Mouse (Mus musculus) left cerebral cortex, postnatal 10 days (tissue): ENCODE results near the gene Degs1. TPM values are rescaled to one million over a fixed set of nuclear protein-coding genes. Genes with fewer than 3 reads are reported as not detected.
A peak's percentile ranks its signal among the peaks of the same experiment; 100 is the strongest.
"Not testable (repeated sequence)": the region's sequence is repeated elsewhere in the genome, so short reads cannot be mapped to it uniquely, and the experiment has no call there.

ENCODE experiments used
- DNase-seq, 2 experiments: peaks; one replicate each; pipeline ENCODE4 v3.0.0; 2021 to 2022; ENCODE audit warnings: low spot score in 2 of 2, mixed read lengths in 1 of 2; ENCODE audit errors: extremely low spot score in 1 of 2
- intact Hi-C: fragments of 180-260 bp; cut with DNase I; formaldehyde crosslinking; loops from one replicate; pipeline ENCODE4 v1.15.1; 2025
- total RNA-seq, 2 experiments: library from RNA; stranded (reverse); gene quantifications; 2 replicates each; pipeline ENCODE4 v1.2.3; 2021

The Degs1 gene
- total RNA-seq, result 10 to 100 TPM; 62.6 to 64.1 TPM

DNA sequence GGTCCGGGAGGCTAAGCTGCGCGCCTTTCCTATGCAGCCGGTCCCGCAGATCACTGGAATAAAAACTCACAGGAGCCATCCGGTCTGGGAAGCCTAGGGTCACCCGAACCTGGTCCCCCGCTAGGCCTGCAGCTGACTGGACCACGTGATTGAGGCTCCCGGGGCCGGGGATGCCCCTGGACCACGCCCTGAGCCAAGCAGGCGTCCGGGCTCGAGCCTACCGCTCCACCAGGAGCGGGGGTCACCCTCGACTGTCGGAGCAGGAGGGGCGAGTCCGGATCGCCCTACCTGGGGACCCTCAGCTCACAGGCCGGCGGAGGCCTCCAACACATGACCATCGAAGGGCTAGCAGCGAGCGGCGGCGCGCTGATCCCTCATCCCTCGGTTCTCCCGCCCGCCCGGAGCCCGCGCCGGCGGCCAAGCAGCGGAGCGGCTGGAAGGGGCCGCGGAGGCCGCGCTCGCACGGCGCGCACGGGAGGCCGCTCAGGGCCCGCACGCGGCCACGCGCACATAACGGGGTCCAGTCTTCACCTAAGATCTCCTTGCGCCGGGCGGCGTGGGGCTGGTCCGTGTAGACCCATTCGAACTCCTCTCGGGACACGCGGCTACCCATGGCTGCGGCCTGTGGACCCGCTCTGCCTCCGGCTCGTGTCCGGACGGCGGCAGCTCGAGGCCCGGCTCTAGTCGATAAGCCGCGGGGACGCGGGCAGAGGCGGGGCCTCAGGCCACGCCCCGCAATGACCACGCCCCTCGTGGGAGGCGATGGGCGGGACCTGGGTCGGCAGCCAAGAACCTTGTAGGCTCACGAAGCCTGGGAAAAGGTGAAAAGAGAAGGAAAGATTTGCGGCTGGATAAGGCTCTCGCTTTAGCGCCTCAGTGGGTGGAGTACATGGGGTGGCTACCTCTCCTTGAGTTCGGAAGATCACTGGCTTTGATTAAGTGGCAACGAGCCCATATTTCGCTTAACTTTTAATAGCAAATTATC lies at the start of gene Degs1:
Gene Degs1, minus strand, starts transcription at position 714 of the 985 bp plus-strand sequence.
- intact Hi-C loops, result no loop called here
- peak; percentile 81 to 92 for DNase-seq

DNA sequence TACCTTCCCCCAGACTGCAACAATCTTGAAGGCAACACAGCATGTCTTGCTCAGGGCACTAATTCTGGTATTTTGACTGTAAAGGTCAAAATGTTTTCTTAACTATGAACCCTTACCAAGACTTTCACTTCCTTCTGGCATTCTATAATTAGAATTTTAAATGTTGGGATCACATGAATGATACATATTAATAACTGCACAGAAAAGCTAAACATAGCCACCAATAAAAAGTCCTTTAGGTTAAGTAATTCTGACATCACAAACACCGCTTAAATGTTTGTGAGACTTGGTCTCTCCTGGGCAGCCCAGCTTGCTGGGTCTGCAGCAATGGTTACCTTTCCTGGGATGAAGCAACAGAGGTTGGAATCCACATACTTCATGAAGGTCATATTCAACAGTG lies 43.3 kb upstream of the Degs1 start:
- intact Hi-C loops, result no loop called here
- no peak for DNase-seq

DNA sequence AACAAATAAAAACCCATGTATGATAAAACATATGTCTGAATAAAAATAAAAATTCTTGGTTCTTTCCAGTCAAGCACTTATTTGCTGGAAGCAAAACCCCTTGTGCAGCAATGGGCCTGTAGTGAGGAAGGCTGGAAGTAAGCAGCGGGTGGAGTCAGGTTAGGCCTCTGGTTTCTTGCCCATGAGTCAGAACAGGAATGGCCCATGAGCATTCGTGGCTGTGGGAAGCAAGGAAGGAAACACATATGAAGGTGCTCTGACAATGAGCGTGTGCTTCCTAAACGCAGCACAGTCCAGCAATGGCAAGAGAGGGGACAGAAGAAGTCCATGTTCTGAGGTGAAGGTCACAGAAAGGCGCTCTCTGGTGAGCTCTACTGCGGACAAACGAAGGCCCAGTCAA lies 41.9 kb upstream of the Degs1 start:
- DNase-seq, result no peak
- intact Hi-C loops, result no loop called here

DNA sequence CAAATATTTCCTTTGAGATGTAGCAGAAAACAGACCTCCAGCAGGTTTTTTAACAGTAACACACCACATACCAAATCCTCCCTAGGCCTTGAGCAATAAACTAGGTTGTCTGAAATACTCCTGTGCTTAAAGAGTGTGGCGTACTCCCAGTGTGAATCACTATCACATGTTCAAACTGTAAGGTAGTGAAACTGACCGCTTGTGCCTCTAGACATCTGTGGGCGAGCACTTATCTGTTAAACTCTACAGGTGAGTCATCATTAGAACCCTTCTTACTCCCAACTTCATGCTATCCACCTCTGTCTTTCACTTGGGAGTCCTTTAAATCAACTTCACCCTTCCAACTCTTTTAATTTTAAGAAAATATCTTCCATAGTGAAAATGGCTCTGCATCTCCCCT lies 40.5 kb upstream of the Degs1 start:
- intact Hi-C loops, result no loop called here
- DNase-seq, result no peak

DNA sequence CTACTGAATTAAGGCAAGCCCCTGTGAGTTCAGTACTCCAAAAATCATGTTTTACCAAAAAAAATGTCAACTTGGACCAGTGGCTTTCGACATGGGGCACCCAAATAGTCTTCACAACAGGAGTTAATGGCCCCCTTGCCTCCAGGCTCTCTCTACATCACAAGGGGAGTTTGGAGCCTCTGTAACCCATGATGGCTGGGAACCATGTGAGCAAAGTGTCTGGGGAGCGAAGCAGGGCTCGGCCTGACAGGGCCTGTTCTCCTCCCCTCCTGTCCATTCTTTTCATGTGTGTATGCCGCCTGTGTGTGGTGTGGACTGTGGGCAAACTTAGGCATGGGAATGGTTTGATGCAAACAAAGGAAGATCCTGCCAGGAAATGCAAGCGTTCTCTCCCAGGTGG lies 31.6 kb upstream of the Degs1 start:
- DNase-seq, result no peak
- intact Hi-C loops, result no loop called here

DNA sequence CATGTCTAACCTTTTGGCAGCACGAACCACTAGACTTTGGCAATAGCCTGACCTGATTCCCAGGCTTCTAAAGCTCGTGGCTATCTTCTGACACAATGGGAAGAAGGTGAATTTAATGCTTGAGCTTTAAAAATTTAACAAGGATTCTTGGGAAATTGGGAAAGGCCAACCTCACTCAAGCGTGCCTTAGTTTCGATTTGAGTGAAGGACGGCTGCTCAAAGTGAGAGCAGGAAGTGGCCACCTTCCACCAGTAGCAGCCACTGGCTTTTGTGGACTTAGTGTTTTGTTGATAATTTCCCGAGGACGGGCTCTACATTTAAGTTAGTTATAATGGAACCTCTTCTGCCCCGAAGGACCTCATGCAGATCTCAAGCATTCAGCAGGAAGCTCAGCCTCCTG lies 30.6 kb upstream of the Degs1 start:
- no peak for DNase-seq
- intact Hi-C loops, result no loop called here

DNA sequence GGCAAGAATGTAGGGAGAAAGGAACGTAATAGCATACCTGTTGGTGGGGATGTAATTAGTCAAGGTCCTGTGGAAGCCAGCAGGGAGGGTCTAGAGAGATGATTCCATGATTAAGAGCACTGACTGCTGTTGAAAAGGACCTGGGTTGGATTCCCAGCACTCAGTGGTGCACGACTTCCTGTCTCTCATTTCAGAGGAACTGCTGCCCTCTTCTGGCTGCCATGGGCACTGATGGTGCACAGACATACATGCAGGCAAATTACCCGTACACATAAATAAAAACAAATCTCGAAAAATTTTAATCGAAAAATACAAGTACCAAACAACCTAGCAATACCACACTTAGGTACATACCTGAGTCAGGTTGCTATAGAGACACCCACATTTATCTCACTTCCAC lies 28.8 kb upstream of the Degs1 start:
- no peak for DNase-seq
- intact Hi-C loops, result no loop called here

DNA sequence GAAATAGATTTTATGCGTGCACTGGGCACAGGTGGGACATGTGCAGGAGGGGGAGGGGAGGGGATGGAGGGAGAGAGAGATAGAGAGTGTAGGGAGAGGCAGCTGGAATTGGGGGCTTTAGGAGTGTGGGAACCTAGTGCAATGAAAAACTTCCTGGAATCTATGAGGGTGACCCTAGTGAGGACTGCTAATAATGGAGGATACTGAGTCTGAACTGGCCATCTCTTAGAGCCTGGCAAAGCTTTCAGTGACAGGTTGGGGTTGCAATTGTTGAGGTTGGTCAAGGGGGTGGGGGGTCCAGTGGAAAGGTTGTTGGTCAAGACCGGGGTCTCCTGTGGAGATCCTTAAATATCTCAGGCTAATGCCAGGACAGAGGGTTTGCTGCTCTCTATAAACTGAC lies 27.7 kb upstream of the Degs1 start:
- intact Hi-C loops, result no loop called here
- DNase-seq, result no peak

DNA sequence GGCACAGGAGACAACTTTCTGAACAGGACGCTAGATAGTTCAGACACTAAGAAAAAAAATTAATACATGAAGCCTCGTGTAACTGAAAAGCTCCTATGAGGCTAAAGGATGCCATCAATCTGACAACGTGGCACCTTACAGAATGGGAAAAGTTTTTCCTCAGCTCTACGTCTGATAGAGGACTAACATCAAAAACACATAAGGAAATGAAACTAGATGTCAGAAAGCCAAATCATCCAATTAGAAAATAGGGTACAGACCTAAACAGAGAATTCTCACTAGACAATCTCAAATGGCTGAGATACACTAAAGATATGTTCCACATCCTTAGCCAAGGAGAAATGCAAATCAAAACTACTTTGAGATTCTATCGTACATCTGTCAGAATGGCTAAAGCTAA lies 26.8 kb upstream of the Degs1 start:
- no peak for DNase-seq
- intact Hi-C loops, result no loop called here

DNA sequence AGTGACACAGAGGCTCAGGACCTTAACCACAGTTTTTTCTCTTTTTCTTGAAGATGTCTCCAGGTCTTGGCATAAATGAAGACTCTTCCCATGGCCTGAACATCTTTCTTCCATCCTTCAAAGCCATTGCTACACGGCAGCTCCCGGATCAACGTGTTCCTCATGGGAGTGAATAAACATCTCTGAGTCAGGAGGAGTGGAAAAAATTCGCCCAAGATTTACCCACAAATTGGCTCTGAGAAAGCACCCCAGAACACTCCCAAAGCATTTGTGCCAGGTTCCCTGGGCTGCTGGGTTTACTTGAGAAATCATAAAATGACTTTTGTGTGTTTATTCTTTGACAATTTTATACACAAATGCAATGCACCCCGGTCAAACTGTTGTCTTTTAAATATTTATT lies 20.3 kb upstream of the Degs1 start:
- intact Hi-C loops, result no loop called here
- no peak for DNase-seq

DNA sequence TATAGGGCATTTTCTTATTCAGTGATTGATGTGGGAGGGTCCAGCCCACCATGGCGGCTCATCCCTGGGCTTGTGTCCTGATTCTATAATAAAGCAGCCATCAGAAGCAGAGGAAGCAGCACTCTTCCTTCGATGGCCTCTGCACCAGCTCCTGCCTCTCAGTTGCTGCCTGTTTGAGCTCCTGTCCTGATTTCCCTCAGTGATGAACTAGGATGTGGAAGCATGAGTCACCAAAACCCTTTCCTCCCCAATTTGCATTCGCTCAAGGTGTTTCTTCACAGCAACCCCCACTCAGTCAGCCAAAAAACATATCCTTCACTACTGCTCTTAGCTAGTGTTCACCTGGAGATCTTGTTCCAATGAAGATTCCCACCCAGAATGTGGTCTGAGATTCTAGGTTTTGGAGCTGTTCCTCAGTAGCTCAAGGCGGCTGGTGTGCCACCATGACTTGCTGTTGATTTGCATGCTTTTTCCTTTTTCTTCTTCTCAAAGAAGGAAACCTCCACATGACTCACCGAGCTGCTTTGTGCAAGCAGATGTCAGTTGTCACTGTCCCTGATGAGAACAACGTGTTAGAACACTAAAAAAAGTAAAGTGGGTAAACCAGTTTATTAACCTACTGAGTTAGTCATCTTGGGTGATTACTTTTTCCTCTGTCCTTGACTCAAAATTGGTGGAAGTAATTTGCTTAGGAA lies 19.7 kb upstream of the Degs1 start:
- DNase-seq, result no peak
- intact Hi-C loops, result no loop called here

DNA sequence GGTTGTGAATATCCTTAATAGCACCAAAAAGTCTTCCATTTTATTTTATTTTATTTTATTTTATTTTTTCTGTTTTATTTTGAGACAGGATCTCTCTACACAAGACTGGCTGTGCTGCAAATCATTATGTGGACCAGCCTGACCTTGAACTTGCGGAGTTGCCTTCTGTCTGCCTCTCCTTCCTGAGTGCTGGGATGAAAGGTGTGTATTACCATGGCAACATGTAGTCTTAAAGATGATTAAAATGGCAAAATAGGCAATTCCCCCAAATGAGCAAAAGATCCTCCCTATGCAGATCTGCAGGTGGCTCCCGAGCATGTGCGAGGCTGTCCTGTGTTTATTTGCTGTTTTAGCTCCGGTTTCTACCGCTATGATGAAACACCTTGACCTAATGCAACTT lies 15.2 kb upstream of the Degs1 start:
- DNase-seq, result no peak
- intact Hi-C loops, result no loop called here

DNA sequence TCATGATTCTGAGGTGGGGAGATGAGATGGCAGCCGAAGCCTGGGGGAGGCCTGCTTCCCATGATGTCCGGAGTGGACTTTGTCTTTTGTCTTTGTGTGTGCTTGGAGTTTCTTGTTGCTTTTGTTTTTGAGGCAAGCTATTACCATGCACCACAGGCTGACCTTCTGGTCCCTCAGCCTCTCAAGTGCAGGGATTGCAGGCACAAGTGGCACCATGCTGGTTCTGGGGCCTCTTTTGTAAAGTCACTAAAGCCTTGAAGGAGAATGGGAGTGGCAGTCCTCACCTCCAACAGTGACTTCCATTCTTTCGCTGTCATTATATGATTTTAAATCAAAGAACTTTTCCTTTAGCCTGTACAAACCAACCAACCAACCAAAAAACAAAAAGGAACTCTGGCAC lies 14.6 kb upstream of the Degs1 start:
- intact Hi-C loops, result no loop called here
- no peak for DNase-seq

DNA sequence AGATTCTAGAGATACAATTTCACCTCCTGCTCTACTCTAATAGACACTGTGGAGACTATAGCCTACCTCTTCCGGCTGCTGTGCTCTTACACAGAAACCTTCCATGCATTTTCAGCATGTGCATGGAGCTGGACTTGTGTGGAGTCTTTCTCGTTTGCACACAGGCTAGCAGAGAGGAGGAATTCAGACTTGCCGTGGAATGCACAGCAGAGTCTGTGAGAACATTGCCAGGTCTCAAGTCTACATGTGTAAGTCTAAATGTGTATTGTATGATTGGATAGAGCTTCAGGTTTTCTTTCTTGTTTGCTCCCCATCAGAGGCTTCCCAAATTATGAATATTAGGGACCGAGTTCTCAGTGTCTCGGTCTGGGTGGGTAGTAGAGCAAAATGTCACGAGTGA lies 14.2 kb upstream of the Degs1 start:
- DNase-seq, result no peak
- intact Hi-C loops, result no loop called here

DNA sequence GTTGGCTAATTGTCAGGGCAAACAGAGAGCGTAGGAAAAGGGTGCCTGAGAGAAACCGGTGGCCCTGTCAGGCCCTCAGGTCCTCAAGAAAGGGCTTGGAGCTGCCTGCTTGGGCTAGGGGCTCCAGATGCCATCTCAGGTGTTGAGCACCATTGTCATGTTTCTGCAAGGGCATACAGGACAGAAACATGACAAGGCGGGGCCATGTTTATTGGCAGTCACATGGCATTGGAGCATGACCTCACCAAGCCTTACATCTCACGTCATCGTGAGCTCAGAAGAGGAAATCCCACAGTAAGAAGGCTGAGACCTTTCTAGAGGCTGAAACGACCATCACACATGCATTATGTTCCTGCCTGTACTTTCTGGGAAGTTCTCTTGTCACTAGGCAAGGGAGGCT lies 13.5 kb upstream of the Degs1 start:
- no peak for DNase-seq
- intact Hi-C loops, result no loop called here

DNA sequence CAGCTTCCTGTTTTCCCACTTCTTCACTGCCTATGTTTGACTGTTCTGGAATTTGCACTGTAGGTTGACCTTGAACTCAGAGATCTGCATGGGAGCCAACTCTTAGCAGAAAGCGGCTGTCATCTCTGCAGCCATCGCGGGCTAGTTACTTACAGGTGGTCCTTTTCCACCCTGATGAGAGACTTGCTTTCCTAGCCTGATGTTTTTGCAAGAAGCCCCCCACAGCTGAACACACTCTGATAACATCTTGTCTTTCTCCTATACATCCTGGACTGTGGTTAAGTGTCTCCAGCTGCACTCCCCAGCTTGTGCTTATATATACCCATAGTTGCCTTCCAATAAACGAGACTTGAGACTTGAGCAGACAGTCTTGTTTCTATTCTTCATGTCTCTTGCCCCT lies 9.7 kb upstream of the Degs1 start:
- no peak for DNase-seq
- intact Hi-C loops, result no loop called here

DNA sequence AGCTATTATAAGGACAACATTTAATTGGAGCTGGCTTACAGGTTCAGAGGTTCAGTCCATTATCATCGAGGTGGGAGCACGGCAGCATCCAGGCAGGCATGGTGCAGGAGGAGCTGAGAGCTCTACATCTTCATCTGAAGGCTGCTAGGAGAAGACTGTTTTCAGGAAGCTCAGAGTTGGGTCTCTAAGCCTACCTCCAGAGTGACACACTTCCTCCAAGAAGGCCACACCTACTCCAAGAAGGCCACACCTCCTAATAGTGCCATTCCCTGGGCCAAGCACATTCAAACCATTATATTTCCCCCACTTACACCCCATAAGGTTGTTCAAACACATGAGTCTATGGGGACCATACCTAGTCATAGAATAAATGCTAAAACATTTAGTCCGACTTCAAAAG lies 8.1 kb upstream of the Degs1 start:
- intact Hi-C loops, result not testable (repeated sequence)

DNA sequence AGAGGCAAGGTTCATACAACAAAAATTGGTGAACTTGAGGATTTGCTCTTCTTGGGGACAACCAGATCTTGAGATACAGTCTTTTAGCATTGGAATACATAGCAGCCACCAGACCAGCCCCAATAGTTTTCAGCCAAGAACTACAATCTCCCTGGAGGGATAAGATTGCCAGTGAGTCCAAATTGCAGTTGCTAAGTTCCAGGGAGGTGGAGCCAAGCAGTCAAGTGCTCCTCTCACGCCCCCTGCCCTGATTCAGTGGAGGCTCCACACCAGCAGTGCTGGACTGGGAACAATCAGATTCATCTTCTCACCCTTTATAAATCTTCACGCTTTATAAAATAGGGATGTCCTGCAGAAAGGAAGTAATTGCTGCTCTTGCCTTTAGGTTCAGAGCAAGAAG lies 7.2 kb upstream of the Degs1 start:
- intact Hi-C loops, result no loop called here

More for the DNA sequence above, 8.1 kb upstream of the Degs1 start:
- not testable (repeated sequence) for DNase-seq

DNA sequence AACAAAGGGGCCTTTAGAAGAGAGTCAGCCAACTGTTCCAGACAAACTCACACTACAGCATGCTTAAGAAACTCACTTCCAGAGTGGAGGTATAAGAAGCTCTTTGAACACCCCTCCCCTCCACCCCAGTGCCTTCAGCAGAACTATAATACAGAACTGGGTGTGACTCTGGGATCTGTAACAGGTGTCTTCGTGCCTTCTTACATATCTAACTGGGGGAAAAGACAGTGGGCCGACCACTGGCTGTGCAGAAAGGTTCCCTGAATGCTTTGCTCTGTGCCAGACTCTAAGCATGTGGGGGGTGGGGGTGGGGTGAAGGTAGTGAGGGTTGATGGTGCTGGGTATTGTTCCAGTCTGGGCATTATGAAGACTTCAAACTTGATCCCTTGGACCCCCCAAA lies 6.0 kb upstream of the Degs1 start:
- intact Hi-C loops, result no loop called here
- no peak for DNase-seq

More for the DNA sequence above, 7.2 kb upstream of the Degs1 start:
- DNase-seq, result no peak

DNA sequence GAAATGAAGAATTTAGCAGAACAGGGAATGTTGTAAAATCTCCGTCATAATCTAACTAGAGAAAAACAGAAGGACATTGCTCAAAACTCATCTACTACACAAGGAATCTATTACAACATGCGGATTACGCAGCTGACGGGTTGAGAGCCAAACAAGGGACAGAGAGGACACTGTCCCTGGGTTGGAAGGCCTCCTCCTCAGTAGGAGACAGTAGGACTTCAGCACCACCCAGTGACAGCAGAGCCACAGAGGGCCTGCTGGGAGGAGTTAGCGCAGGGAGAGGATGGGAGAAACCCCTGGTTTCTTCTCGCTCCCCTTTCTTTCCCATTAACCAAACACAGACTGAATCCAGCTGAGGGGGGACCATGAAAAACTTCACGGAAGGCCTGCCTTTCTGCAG lies 5.2 kb upstream of the Degs1 start:
- intact Hi-C loops, result no loop called here
- DNase-seq, result no peak
